Mouse (Mus musculus): ENCODE measurements around the gene Ccdc85b.

The Ccdc85b gene

GRCm38 (mm10) chr19:5430408-5430807 is 27.3 kb downstream of the Ccdc85b start:
- in situ Hi-C loops (cut with MboI; ENCODE audit: low pct_unique_long_range_greater_than_20kb in 1 of 2, low sequenced_read_pairs in 2 of 2, unreplicated experiment in 1 of 2), result no loop called here

- in situ Hi-C loops (cut with MboI; ENCODE audit: low pct_unique_long_range_greater_than_20kb in 1 of 2, low sequenced_read_pairs in 2 of 2, unreplicated experiment in 1 of 2), result no loop called here
Measured at GRCm38 (mm10) chr19:5429806-5430205, 27.9 kb downstream of the Ccdc85b start.

GRCm38 (mm10) chr19:5429219-5429618 is 28.5 kb downstream of the Ccdc85b start:
- in situ Hi-C loops (cut with MboI; ENCODE audit: low pct_unique_long_range_greater_than_20kb in 1 of 2, low sequenced_read_pairs in 2 of 2, unreplicated experiment in 1 of 2), result no loop called here

GRCm38 (mm10) chr19:5428083-5428482 is 29.6 kb downstream of the Ccdc85b start:
- in situ Hi-C loops (cut with MboI; ENCODE audit: low pct_unique_long_range_greater_than_20kb in 1 of 2, low sequenced_read_pairs in 2 of 2, unreplicated experiment in 1 of 2), result no loop called here

GRCm38 (mm10) chr19:5426640-5427290 is 30.9 kb downstream of the Ccdc85b start:
- in situ Hi-C loops (cut with MboI; ENCODE audit: low pct_unique_long_range_greater_than_20kb in 1 of 2, low sequenced_read_pairs in 2 of 2, unreplicated experiment in 1 of 2), result no loop called here

GRCm38 (mm10) chr19:5425906-5426565 is 31.7 kb downstream of the Ccdc85b start:
- in situ Hi-C loops (cut with MboI; ENCODE audit: low pct_unique_long_range_greater_than_20kb in 1 of 2, low sequenced_read_pairs in 2 of 2, unreplicated experiment in 1 of 2), result no loop called here

GRCm38 (mm10) chr19:5424782-5425741 is 32.6 kb downstream of the Ccdc85b start, which contains the start of the genes Drap1 and AI837181:
Gene Drap1, minus strand, starts transcription at chr19:5424979.
Gene AI837181, plus strand, starts transcription at chr19:5425144.
- in situ Hi-C loops (cut with MboI; ENCODE audit: low pct_unique_long_range_greater_than_20kb in 1 of 2, low sequenced_read_pairs in 2 of 2, unreplicated experiment in 1 of 2), result no loop called here

GRCm38 (mm10) chr19:5424092-5424781 is 33.5 kb downstream of the Ccdc85b start:
- in situ Hi-C loops (cut with MboI; ENCODE audit: low pct_unique_long_range_greater_than_20kb in 1 of 2, low sequenced_read_pairs in 2 of 2, unreplicated experiment in 1 of 2), result no loop called here

- in situ Hi-C loops (cut with MboI; ENCODE audit: low pct_unique_long_range_greater_than_20kb in 1 of 2, low sequenced_read_pairs in 2 of 2, unreplicated experiment in 1 of 2), result no loop called here
Measured at GRCm38 (mm10) chr19:5423561-5423960, 34.1 kb downstream of the Ccdc85b start.

GRCm38 (mm10) chr19:5422895-5423443 is 34.7 kb downstream of the Ccdc85b start:
- in situ Hi-C loops (cut with MboI; ENCODE audit: low pct_unique_long_range_greater_than_20kb in 1 of 2, low sequenced_read_pairs in 2 of 2, unreplicated experiment in 1 of 2), result no loop called here

- in situ Hi-C loops (cut with MboI; ENCODE audit: low pct_unique_long_range_greater_than_20kb in 1 of 2, low sequenced_read_pairs in 2 of 2, unreplicated experiment in 1 of 2), result no loop called here
Measured at GRCm38 (mm10) chr19:5422267-5422666, 35.4 kb downstream of the Ccdc85b start.

- in situ Hi-C loops (cut with MboI; ENCODE audit: low pct_unique_long_range_greater_than_20kb in 1 of 2, low sequenced_read_pairs in 2 of 2, unreplicated experiment in 1 of 2), result no loop called here
Measured at GRCm38 (mm10) chr19:5421784-5422183, 35.9 kb downstream of the Ccdc85b start.

- in situ Hi-C loops (cut with MboI; ENCODE audit: low pct_unique_long_range_greater_than_20kb in 1 of 2, low sequenced_read_pairs in 2 of 2, unreplicated experiment in 1 of 2), result no loop called here
Measured at GRCm38 (mm10) chr19:5420579-5420978, 37.1 kb downstream of the Ccdc85b start.

GRCm38 (mm10) chr19:5419630-5420029 is 38.1 kb downstream of the Ccdc85b start:
- in situ Hi-C loops (cut with MboI; ENCODE audit: low pct_unique_long_range_greater_than_20kb in 1 of 2, low sequenced_read_pairs in 2 of 2, unreplicated experiment in 1 of 2), result no loop called here

GRCm38 (mm10) chr19:5418750-5419466 is 38.8 kb downstream of the Ccdc85b start:
- in situ Hi-C loops (cut with MboI; ENCODE audit: low pct_unique_long_range_greater_than_20kb in 1 of 2, low sequenced_read_pairs in 2 of 2, unreplicated experiment in 1 of 2), result no loop called here

- in situ Hi-C loops (cut with MboI; ENCODE audit: low pct_unique_long_range_greater_than_20kb in 1 of 2, low sequenced_read_pairs in 2 of 2, unreplicated experiment in 1 of 2), result no loop called here
Measured at GRCm38 (mm10) chr19:5414534-5414957, 43.1 kb downstream of the Ccdc85b start.

- in situ Hi-C loops (cut with MboI; ENCODE audit: low pct_unique_long_range_greater_than_20kb in 1 of 2, low sequenced_read_pairs in 2 of 2, unreplicated experiment in 1 of 2), result no loop called here
Measured at GRCm38 (mm10) chr19:5413840-5414239, 43.9 kb downstream of the Ccdc85b start.

GRCm38 (mm10) chr19:5411961-5412360 is 45.7 kb downstream of the Ccdc85b start:
- in situ Hi-C loops (cut with MboI; ENCODE audit: low pct_unique_long_range_greater_than_20kb in 1 of 2, low sequenced_read_pairs in 2 of 2, unreplicated experiment in 1 of 2), result no loop called here
